Comparison of ENCODE assay signal across 25 mouse cellular contexts in genomic region chr14:76761691-76762090, GRCm38 (mm10).
DNase-seq lines count a peak whose midpoint lies in the region; ATAC-seq and TF ChIP-seq lines count a peak whose summit lies in the region.
"Had no signal": no experiment of that assay in that cellular context is flagged by ENCODE, and none has a peak within 500 bp of the region (broad histone marks: within the 10 kb centered on the region; RNA-seq: fewer than 3 reads in every experiment).

No protein-coding gene starts in this region.

- peaks cover 9% of the 10 kb centered on the region for H3K4me1 ChIP-seq in forebrain, embryonic 11.5 days (replicated peaks; ENCODE audit: control insufficient read depth, insufficient read depth, low read length)
- H3K4me1 ChIP-seq in forebrain, embryonic 13.5 days: peaks cover 38% of the 10 kb centered on the region
- peaks cover 11% of the 10 kb centered on the region for H3K4me1 ChIP-seq in testis, adult 2 months (ENCODE audit: control insufficient read depth, insufficient read depth, low read length)

- no peak overlapping the region for H3K4me2 ChIP-seq in forebrain, embryonic 11.5 days (ENCODE audit: low read depth, low read length, severe bottlenecking)
- no peak overlapping the region for H3K4me2 ChIP-seq in forebrain, embryonic 13.5 days
- H3K4me2 ChIP-seq: heart, embryonic 11.5 days; liver, embryonic 13.5 days; neural tube, embryonic 13.5 days had no signal

- H3K36me3 ChIP-seq in forebrain, embryonic 11.5 days (ENCODE audit: control insufficient read depth, insufficient read depth, low read length): no peaks in the 10 kb centered on the region
- H3K36me3 ChIP-seq in forebrain, embryonic 13.5 days (ENCODE audit: poor library complexity, severe bottlenecking): no peaks in the 10 kb centered on the region
- no peaks in the 10 kb centered on the region for H3K36me3 ChIP-seq in testis, adult 2 months (ENCODE audit: control insufficient read depth, insufficient read depth, low read length)
- H3K36me3 ChIP-seq: liver, embryonic 13.5 days; neural tube, embryonic 13.5 days had no signal

- peak; percentile 38 for DNase-seq in forebrain, embryonic 11.5 days (ENCODE audit: low spot score)
- DNase-seq in testis, postnatal 10 days (ENCODE audit: low spot score): no peak
- DNase-seq in adrenal gland, postnatal 36 days: peak; percentile 55 to 76
- DNase-seq in cerebellum, adult 11-12 months: no peak
- DNase-seq: B cell, adult 2 months; cerebellum, adult 9-10 months; gastrocnemius, postnatal 36 days; kidney, postnatal 25 days; liver, embryonic 13.5 days; lung, adult 2 months; lung, postnatal 14 days; midbrain, embryonic 14.5 days; retina, postnatal 1 day; thymus, adult 18-20 months; thymus, postnatal 36 days had no signal

- no peak for TF ChIP-seq POLR2A in testis, adult 2 months (IDR thresholded peaks at IDR 0.05; ENCODE audit: control insufficient read depth, low read depth, low read length)

- H3K27me3 ChIP-seq in forebrain, embryonic 11.5 days (ENCODE audit: control insufficient read depth, insufficient read depth, low read length): no peaks in the 10 kb centered on the region
- H3K27me3 ChIP-seq in forebrain, embryonic 13.5 days: no peaks in the 10 kb centered on the region
- H3K27me3 ChIP-seq in testis, adult 2 months (ENCODE audit: control insufficient read depth, insufficient read depth, low read length): no peaks in the 10 kb centered on the region
- H3K27me3 ChIP-seq: liver, embryonic 13.5 days had no signal

- no peaks in the 10 kb centered on the region for H3K9me3 ChIP-seq in forebrain, embryonic 11.5 days (ENCODE audit: control insufficient read depth, low read length)
- no peaks in the 10 kb centered on the region for H3K9me3 ChIP-seq in forebrain, embryonic 13.5 days (replicated peaks)
- H3K9me3 ChIP-seq: liver, embryonic 13.5 days; megakaryocyte, embryonic 14.5 days; neural tube, embryonic 13.5 days had no signal

- H3K4me3 ChIP-seq in forebrain, embryonic 11.5 days (ENCODE audit: low read depth, low read length): no peak overlapping the region
- no peak overlapping the region for H3K4me3 ChIP-seq in forebrain, embryonic 13.5 days
- peak overlapping the region; percentile 48 for H3K4me3 ChIP-seq in testis, adult 2 months (ENCODE audit: control insufficient read depth, low read depth, low read length)
- H3K4me3 ChIP-seq: liver, embryonic 13.5 days; megakaryocyte, embryonic 14.5 days; neural tube, embryonic 13.5 days had no signal

- TF ChIP-seq CTCF in testis, adult 2 months (IDR thresholded peaks at IDR 0.05; ENCODE audit: control insufficient read depth, insufficient read depth, insufficient replicate concordance, low read depth, low read length): no peak

- ATAC-seq in forebrain, embryonic 11.5 days (replicated peaks; ENCODE audit: low FRiP score): no peak
- no peak for ATAC-seq in forebrain, embryonic 13.5 days
- no peak for ATAC-seq in frontal cortex, adult (ENCODE audit: low TSS enrichment)
- ATAC-seq: activated CD4-positive, CD25-positive, alpha-beta regulatory T cell, adult 4 months; forebrain, embryonic 16.5 days; hindbrain, postnatal 0 days; intestine, postnatal 0 days had no signal

- 93% methylated on average over 11 of the region's 11 CpGs for WGBS in forebrain, embryonic 11.5 days
- WGBS in forebrain, embryonic 13.5 days: 95% methylated on average over 11 of the region's 11 CpGs

- H3K27ac ChIP-seq in forebrain, embryonic 11.5 days (ENCODE audit: low read depth, low read length): no peak overlapping the region
- H3K27ac ChIP-seq in forebrain, embryonic 13.5 days: no peak overlapping the region
- no peak overlapping the region; the same call in 1 of the 2 replicates for H3K27ac ChIP-seq in testis, adult 2 months (ENCODE audit: control insufficient read depth, insufficient read depth, low read depth, low read length)
- H3K27ac ChIP-seq: hindbrain, postnatal 0 days; liver, embryonic 13.5 days; neural tube, embryonic 13.5 days had no signal

- no peak overlapping the region for H3K9ac ChIP-seq in forebrain, embryonic 11.5 days (ENCODE audit: low read length)
- no peak overlapping the region for H3K9ac ChIP-seq in forebrain, embryonic 13.5 days
- H3K9ac ChIP-seq: liver, embryonic 13.5 days; neural tube, embryonic 13.5 days had no signal

Comparison
In these comparisons a context has a peak if more than half of its experiments do, and no peak if none do; other contexts are left out.
1. DNase-seq: peak in forebrain, embryonic 11.5 days (single experiment) and adrenal gland, postnatal 36 days (2 of 2); none in testis, postnatal 10 days (single experiment) and cerebellum, adult 11-12 months (single experiment).